Mouse (Mus musculus) neural tube, embryonic 13.5 days (tissue): ENCODE measurements at regions not wholly inside any gene's neighbourhood (a gene's known extent, or its start where the extent isn't known, plus 50 kb on each side); places are given as distances from the start of the nearest gene placed in this dataset.

Experiments used
- ATAC-seq: fragments of 200-750 bp; cut with Nextera tagmentation; 2 replicates; pipeline ENCODE4 v1.8.0; 2017; ENCODE audit warnings: low read depth, mild to moderate bottlenecking, moderate TSS enrichment, moderate library complexity
- H3K27ac ChIP-seq: fragments of 300-500 bp; sonication (generic); replicated peaks from 2 replicates; pipeline ENCODE4 v1.5.1; 2015; ENCODE audit warnings: moderate library complexity, mild to moderate bottlenecking, inconsistent platforms
- H3K27me3 ChIP-seq: fragments of 300-500 bp; sonication (generic); 2 replicates; pipeline ENCODE4 v1.6.1; 2015; ENCODE audit warnings: mild to moderate bottlenecking, inconsistent platforms
- H3K36me3 ChIP-seq: fragments of 300-500 bp; sonication (generic); 2 replicates; pipeline ENCODE4 v1.6.1; 2015; ENCODE audit warnings: mild to moderate bottlenecking, inconsistent platforms
- H3K4me1 ChIP-seq: fragments of 300-500 bp; sonication (generic); replicated peaks from 2 replicates; pipeline ENCODE4 v1.6.1; 2015; ENCODE audit warnings: inconsistent platforms
- H3K4me2 ChIP-seq: fragments of 300-500 bp; sonication (generic); 2 replicates; pipeline ENCODE4 v1.6.1; 2015; ENCODE audit warnings: inconsistent platforms, mild to moderate bottlenecking, moderate library complexity
- H3K4me3 ChIP-seq: fragments of 300-500 bp; sonication (generic); 2 replicates; pipeline ENCODE4 v1.5.1; 2015; ENCODE audit warnings: mild to moderate bottlenecking, inconsistent platforms
- H3K9ac ChIP-seq: fragments of 300-500 bp; sonication (generic); 2 replicates; pipeline ENCODE4 v1.6.1; 2015; ENCODE audit warnings: moderate library complexity, mild to moderate bottlenecking, inconsistent platforms
- H3K9me3 ChIP-seq: fragments of 300-500 bp; sonication (generic); 2 replicates; pipeline ENCODE4 v1.6.1; 2016; ENCODE audit warnings: inconsistent platforms
- WGBS: fragments of 180-500 bp; shearing (Covaris S2); methylation state at CpG from one replicate; pipeline ENCODE4 v1.1.7; 2015; 5-methylcytosine and 5-hydroxymethylcytosine counted together

GRCm38 (mm10) chr4:127747876-127748275 is 222.9 kb downstream of the CK137956 start:
- Histone ChIP-seq H3K27ac (no peak overlapping the region), H3K36me3 (no peaks in the 10 kb centered on the region), H3K9ac (no peak overlapping the region), H3K4me2 (no peak overlapping the region), H3K4me3 (no peak overlapping the region), H3K9me3 (peaks cover 7% of the 10 kb centered on the region; the same call in 1 of the 2 replicates), H3K27me3 (no peaks in the 10 kb centered on the region), H3K4me1 (no peaks in the 10 kb centered on the region)
- ATAC-seq, result no peak
- WGBS, result 84% methylated on average over 5 of the region's 5 CpGs

DNA sequence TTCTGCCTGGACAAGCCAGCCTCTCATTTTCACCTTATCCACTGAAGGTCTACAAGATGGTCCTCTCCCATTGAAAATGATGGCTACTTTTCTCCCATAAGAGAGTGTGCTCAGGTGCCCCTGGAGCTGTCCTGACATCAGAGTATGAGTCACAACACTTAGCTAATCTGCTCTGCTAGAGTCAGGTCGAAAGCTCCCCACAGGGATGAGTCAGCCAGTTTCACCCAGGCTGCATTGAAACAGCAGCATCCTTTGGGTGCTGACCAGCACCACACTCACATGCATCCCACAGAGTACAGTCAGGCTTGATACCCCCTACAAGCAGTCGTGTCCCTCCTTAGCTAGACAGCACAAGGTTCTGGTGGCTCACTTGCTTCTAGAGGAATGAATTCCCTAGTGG is 234.0 kb downstream of the CK137956 start:
- no peak overlapping the region for H3K4me2 ChIP-seq
- H3K9me3 ChIP-seq, result no peaks in the 10 kb centered on the region
- no peak overlapping the region for H3K9ac ChIP-seq
- no peaks in the 10 kb centered on the region for H3K27me3 ChIP-seq
- no peak overlapping the region for H3K4me3 ChIP-seq
- 81% methylated on average over 2 of the region's 2 CpGs for WGBS
- no peak for ATAC-seq
- no peak overlapping the region for H3K27ac ChIP-seq
- no peaks in the 10 kb centered on the region for H3K36me3 ChIP-seq
- peaks cover 27% of the 10 kb centered on the region for H3K4me1 ChIP-seq

- ATAC-seq, result no peak
- Histone ChIP-seq H3K9me3 (no peaks in the 10 kb centered on the region), H3K36me3 (no peaks in the 10 kb centered on the region), H3K9ac (no peak overlapping the region), H3K4me1 (peaks cover 27% of the 10 kb centered on the region), H3K4me3 (no peak overlapping the region), H3K27me3 (no peaks in the 10 kb centered on the region), H3K27ac (no peak overlapping the region), H3K4me2 (no peak overlapping the region)
- 66% methylated on average over 5 of the region's 5 CpGs for WGBS
Measured at GRCm38 (mm10) chr4:127736151-127736550, 234.6 kb downstream of the CK137956 start.

DNA sequence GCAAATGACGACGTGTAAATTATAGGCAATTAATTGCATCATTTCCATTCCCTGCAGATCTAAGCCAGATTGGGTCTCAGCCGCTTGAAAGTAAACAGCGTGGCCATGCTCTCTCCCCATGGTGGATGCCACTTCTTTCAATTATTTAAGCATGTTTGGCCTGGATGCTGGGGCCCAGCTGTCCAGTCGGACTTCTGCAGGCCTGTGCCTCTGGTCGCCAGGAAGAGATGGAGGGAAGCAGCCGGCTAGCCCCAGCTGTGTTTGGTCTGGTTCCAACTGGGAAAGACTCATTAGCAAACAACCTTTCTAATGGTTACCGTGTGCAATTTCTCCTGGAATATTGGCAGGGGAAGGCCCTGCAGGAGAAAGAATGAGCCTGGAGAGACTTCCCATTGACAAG is 236.1 kb downstream of the CK137956 start:
- Histone ChIP-seq H3K9me3 (no peaks in the 10 kb centered on the region), H3K4me1 (peaks cover 27% of the 10 kb centered on the region), H3K27ac (peak overlapping the region; percentile 52), H3K9ac (no peak overlapping the region), H3K4me2 (no peak overlapping the region), H3K27me3 (no peaks in the 10 kb centered on the region), H3K4me3 (no peak overlapping the region), H3K36me3 (no peaks in the 10 kb centered on the region)
- ATAC-seq, result peak; percentile 69
- WGBS, result 25% methylated on average over 8 of the region's 8 CpGs

DNA sequence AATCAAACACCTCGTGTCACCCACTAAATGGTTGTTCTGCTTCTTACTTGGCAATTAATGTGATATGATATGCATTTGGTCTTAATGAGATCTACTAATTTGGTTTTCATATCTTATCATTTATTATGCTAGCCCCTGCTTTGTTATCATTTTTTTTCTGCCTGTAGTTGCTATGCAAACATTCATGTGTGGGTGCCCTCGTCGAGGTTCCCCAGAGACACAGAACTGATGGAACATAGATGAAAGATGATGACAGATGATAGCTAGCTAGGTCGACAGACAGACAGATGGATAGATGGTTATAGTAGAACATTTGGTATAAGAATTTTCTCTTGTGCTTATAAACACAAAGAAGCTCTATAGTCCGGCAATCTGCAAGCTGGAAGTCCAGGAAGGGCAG is 252.1 kb downstream of the CK137956 start:
- H3K27me3 ChIP-seq, result no peaks in the 10 kb centered on the region
- H3K36me3 ChIP-seq, result no peaks in the 10 kb centered on the region
- H3K9ac ChIP-seq, result no peak overlapping the region
- H3K27ac ChIP-seq, result no peak overlapping the region
- no peak overlapping the region for H3K4me3 ChIP-seq
- ATAC-seq, result no peak
- H3K9me3 ChIP-seq, result no peaks in the 10 kb centered on the region
- 76% methylated on average over 5 of the region's 5 CpGs for WGBS
- no peaks in the 10 kb centered on the region for H3K4me1 ChIP-seq
- H3K4me2 ChIP-seq, result no peak overlapping the region

DNA sequence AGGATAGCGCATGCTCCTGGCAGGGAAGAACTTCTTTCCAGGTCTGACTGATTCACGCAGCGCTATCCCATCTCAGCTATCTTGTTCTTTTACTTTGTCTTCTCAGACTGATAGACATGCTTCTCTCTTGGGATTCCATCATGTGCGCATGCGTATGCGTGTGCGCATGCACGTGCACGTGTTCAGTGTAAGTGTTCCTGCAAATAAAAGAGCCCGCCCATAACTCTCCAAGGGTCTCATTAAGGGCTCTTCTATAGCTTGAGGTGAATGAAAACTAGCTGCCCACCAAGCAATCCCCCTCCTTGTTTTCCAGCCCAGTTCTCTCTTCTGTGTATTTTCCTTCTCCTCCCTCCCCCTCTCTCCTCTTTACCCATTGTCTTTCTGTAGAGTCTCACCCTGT is 258.5 kb downstream of the CK137956 start:
- Histone ChIP-seq H3K9ac (no peak overlapping the region), H3K9me3 (no peaks in the 10 kb centered on the region), H3K27ac (no peak overlapping the region), H3K4me2 (no peak overlapping the region), H3K4me3 (no peak overlapping the region), H3K27me3 (no peaks in the 10 kb centered on the region), H3K4me1 (peaks cover 16% of the 10 kb centered on the region), H3K36me3 (no peaks in the 10 kb centered on the region)
- WGBS, result 89% methylated on average over 10 of the region's 10 CpGs
- ATAC-seq, result no peak

- Histone ChIP-seq H3K4me1 (peaks cover 16% of the 10 kb centered on the region), H3K27ac (peak overlapping the region; percentile 56), H3K27me3 (no peaks in the 10 kb centered on the region), H3K4me2 (no peak overlapping the region), H3K4me3 (no peak overlapping the region), H3K9ac (no peak overlapping the region), H3K36me3 (no peaks in the 10 kb centered on the region), H3K9me3 (no peaks in the 10 kb centered on the region)
- ATAC-seq, result 0 out of 2 replicates have a peak, but pooled peaks have one; percentile 50
- WGBS, result 54% methylated on average over 4 of the region's 4 CpGs
Measured at GRCm38 (mm10) chr4:127710816-127711215, 259.9 kb downstream of the CK137956 start.

- Histone ChIP-seq H3K4me2 (no peak overlapping the region), H3K4me1 (peaks cover 16% of the 10 kb centered on the region), H3K9me3 (no peaks in the 10 kb centered on the region), H3K4me3 (no peak overlapping the region), H3K27ac (no peak overlapping the region), H3K9ac (no peak overlapping the region), H3K36me3 (no peaks in the 10 kb centered on the region), H3K27me3 (no peaks in the 10 kb centered on the region)
- 87% methylated on average over 6 of the region's 6 CpGs for WGBS
- no peak for ATAC-seq
Measured at GRCm38 (mm10) chr4:127709746-127710145, 261.0 kb downstream of the CK137956 start.

GRCm38 (mm10) chr4:127708186-127708585 is 262.6 kb downstream of the CK137956 start:
- H3K27me3 ChIP-seq, result no peaks in the 10 kb centered on the region
- no peak overlapping the region for H3K4me3 ChIP-seq
- no peak for ATAC-seq
- H3K36me3 ChIP-seq, result no peaks in the 10 kb centered on the region
- peaks cover 16% of the 10 kb centered on the region for H3K4me1 ChIP-seq
- no peak overlapping the region for H3K9ac ChIP-seq
- no peaks in the 10 kb centered on the region for H3K9me3 ChIP-seq
- H3K4me2 ChIP-seq, result no peak overlapping the region
- no peak overlapping the region for H3K27ac ChIP-seq
- 85% methylated on average over 3 of the region's 3 CpGs for WGBS

- peaks cover 15% of the 10 kb centered on the region for H3K4me1 ChIP-seq
- H3K36me3 ChIP-seq, result no peaks in the 10 kb centered on the region
- H3K27ac ChIP-seq, result no peak overlapping the region
- H3K9ac ChIP-seq, result no peak overlapping the region
- WGBS, result 89% methylated on average over 3 of the region's 3 CpGs
- H3K9me3 ChIP-seq, result no peaks in the 10 kb centered on the region
- no peaks in the 10 kb centered on the region for H3K27me3 ChIP-seq
- no peak overlapping the region for H3K4me2 ChIP-seq
- no peak for ATAC-seq
- no peak overlapping the region for H3K4me3 ChIP-seq
Measured at GRCm38 (mm10) chr4:127707126-127707525, 263.6 kb downstream of the CK137956 start.

- Histone ChIP-seq H3K9me3 (no peaks in the 10 kb centered on the region), H3K27ac (no peak overlapping the region), H3K4me1 (no peaks in the 10 kb centered on the region), H3K36me3 (no peaks in the 10 kb centered on the region), H3K27me3 (no peaks in the 10 kb centered on the region), H3K4me2 (no peak overlapping the region), H3K4me3 (no peak overlapping the region), H3K9ac (no peak overlapping the region)
- no peak for ATAC-seq
- 96% methylated on average over 11 of the region's 11 CpGs for WGBS
Measured at GRCm38 (mm10) chr4:127701651-127702050, 269.1 kb downstream of the CK137956 start.

- 38% methylated on average over 4 of the region's 4 CpGs for WGBS
- Histone ChIP-seq H3K4me3 (no peak overlapping the region), H3K9me3 (no peaks in the 10 kb centered on the region), H3K27me3 (no peaks in the 10 kb centered on the region), H3K4me1 (no peaks in the 10 kb centered on the region), H3K27ac (no peak overlapping the region), H3K9ac (no peak overlapping the region), H3K4me2 (no peak overlapping the region), H3K36me3 (no peaks in the 10 kb centered on the region)
- ATAC-seq, result no peak
Measured at GRCm38 (mm10) chr4:127689986-127690385, 280.8 kb downstream of the CK137956 start.

GRCm38 (mm10) chr4:127685021-127685420 is 285.7 kb downstream of the CK137956 start:
- H3K36me3 ChIP-seq, result no peaks in the 10 kb centered on the region
- no peak overlapping the region for H3K4me3 ChIP-seq
- no peaks in the 10 kb centered on the region for H3K9me3 ChIP-seq
- no peaks in the 10 kb centered on the region for H3K4me1 ChIP-seq
- H3K27ac ChIP-seq, result no peak overlapping the region
- WGBS, result 75% methylated on average over 3 of the region's 3 CpGs
- H3K27me3 ChIP-seq, result no peaks in the 10 kb centered on the region
- ATAC-seq, result no peak
- no peak overlapping the region for H3K9ac ChIP-seq
- H3K4me2 ChIP-seq, result no peak overlapping the region
